Mouse (Mus musculus) MN1 (cell line): ENCODE results near the gene Cdsn.

ENCODE experiments used
- DNase-seq: peaks from one replicate; pipeline ENCODE4 v3.0.0-alpha.2; 2016; ENCODE audit warnings: low spot score

The Cdsn gene

GRCm38 (mm10) chr17:35534343-35534742, 17.6 kb upstream of the Cdsn start:
- DNase-seq = peak; percentile 87

GRCm38 (mm10) chr17:35537421-35537820, 14.5 kb upstream of the Cdsn start:
- DNase-seq = no peak

GRCm38 (mm10) chr17:35538476-35538875, 13.5 kb upstream of the Cdsn start:
- no peak for DNase-seq

GRCm38 (mm10) chr17:35539540-35539939, 12.4 kb upstream of the Cdsn start:
- DNase-seq = no peak

GRCm38 (mm10) chr17:35542761-35543411, 9.0 kb upstream of the Cdsn start:
- DNase-seq = peak; percentile 65

GRCm38 (mm10) chr17:35543412-35543861, 8.5 kb upstream of the Cdsn start:
- DNase-seq = peak; percentile 57

GRCm38 (mm10) chr17:35544001-35544400, 7.9 kb upstream of the Cdsn start:
- no peak for DNase-seq

GRCm38 (mm10) chr17:35544680-35545079, 7.2 kb upstream of the Cdsn start:
- DNase-seq = peak; percentile 66

GRCm38 (mm10) chr17:35547465-35547864, 4.5 kb upstream of the Cdsn start:
- DNase-seq = no peak

- DNase-seq = no peak
Observed at GRCm38 (mm10) chr17:35548636-35549035, 3.3 kb upstream of the Cdsn start.

GRCm38 (mm10) chr17:35549437-35550142, 2.3 kb upstream of the Cdsn start:
- DNase-seq = peak; percentile 76

- no peak for DNase-seq
Observed at GRCm38 (mm10) chr17:35550143-35550494, 1.8 kb upstream of the Cdsn start.

GRCm38 (mm10) chr17:35550871-35551270, 1.1 kb upstream of the Cdsn start:
- no peak for DNase-seq

- no peak for DNase-seq
Observed at GRCm38 (mm10) chr17:35554321-35554720, 2.4 kb downstream of the Cdsn start.

- no peak for DNase-seq
Observed at GRCm38 (mm10) chr17:35554761-35555397, 3.0 kb downstream of the Cdsn start.

GRCm38 (mm10) chr17:35556186-35556765, 4.3 kb downstream of the Cdsn start:
- no peak for DNase-seq

- peak; percentile 85 for DNase-seq
Observed at GRCm38 (mm10) chr17:35556812-35557211, 4.9 kb downstream of the Cdsn start.

GRCm38 (mm10) chr17:35557351-35557750, 5.4 kb downstream of the Cdsn start:
- peak; percentile 83 for DNase-seq

- no peak for DNase-seq
Observed at GRCm38 (mm10) chr17:35558216-35558615, 6.3 kb downstream of the Cdsn start.

GRCm38 (mm10) chr17:35567150-35567549, 15.2 kb downstream of the Cdsn start, which contains the start of gene 2300002M23Rik:
2300002M23Rik (plus strand) TSS chr17:35567450.
- DNase-seq = no peak

- no peak for DNase-seq
Observed at GRCm38 (mm10) chr17:35567767-35568166, 15.8 kb downstream of the Cdsn start.

GRCm38 (mm10) chr17:35569091-35569944, 17.4 kb downstream of the Cdsn start:
- no peak for DNase-seq
